Mouse (Mus musculus) neural tube, embryonic 10.5 days (tissue): ENCODE measurements around the gene Stambp.

Source experiments
- DNase-seq: peaks from one replicate; pipeline ENCODE4 v3.0.0-alpha.2; 2017; ENCODE audit warnings: low spot score; ENCODE audit errors: extremely low spot score

Stambp gene

GRCm38 (mm10) chr6:83568901-83569862, 3.3 kb downstream of the Stambp start:
- no peak for DNase-seq

- DNase-seq = no peak
These were observed 16.6 kb downstream of the Stambp start for GRCm38 (mm10) chr6:83555972-83556371.

- no peak for DNase-seq
These were observed 24.2 kb downstream of the Stambp start for GRCm38 (mm10) chr6:83548346-83548745.

GRCm38 (mm10) chr6:83545778-83546177, 26.8 kb downstream of the Stambp start:
- no peak for DNase-seq

GRCm38 (mm10) chr6:83541756-83542456, 30.6 kb downstream of the Stambp start:
- no peak for DNase-seq

- no peak for DNase-seq
These were observed 32.5 kb downstream of the Stambp start for GRCm38 (mm10) chr6:83540017-83540416.

- DNase-seq = no peak
These were observed 35.8 kb downstream of the Stambp start for GRCm38 (mm10) chr6:83536795-83537059.

GRCm38 (mm10) chr6:83536028-83536794, 36.3 kb downstream of the Stambp start, which contains the start of gene Actg2:
Gene Actg2 (minus strand): TSS chr6:83536265.
- DNase-seq = no peak

GRCm38 (mm10) chr6:83532608-83533007, 39.9 kb downstream of the Stambp start:
- DNase-seq = no peak

GRCm38 (mm10) chr6:83523194-83523593, 49.3 kb downstream of the Stambp start:
- no peak for DNase-seq

GRCm38 (mm10) chr6:83521784-83522183, 50.7 kb downstream of the Stambp start:
- DNase-seq = no peak

- DNase-seq = no peak
These were observed 53.9 kb downstream of the Stambp start for GRCm38 (mm10) chr6:83518637-83519036.

GRCm38 (mm10) chr6:83515172-83515571, 57.4 kb downstream of the Stambp start:
- no peak for DNase-seq

- peak; percentile 41 for DNase-seq
These were observed 60.0 kb downstream of the Stambp start for GRCm38 (mm10) chr6:83512495-83512894.

- DNase-seq = no peak
These were observed 62.3 kb downstream of the Stambp start for GRCm38 (mm10) chr6:83510210-83510609.

GRCm38 (mm10) chr6:83509442-83509841, 63.1 kb downstream of the Stambp start:
- no peak for DNase-seq

GRCm38 (mm10) chr6:83507168-83507546, 65.4 kb downstream of the Stambp start:
- DNase-seq = no peak

- peak; percentile 98 for DNase-seq
These were observed 66.0 kb downstream of the Stambp start, which contains the start of gene Dguok for GRCm38 (mm10) chr6:83506258-83507167. Gene Dguok (minus strand): TSS chr6:83506969.

- no peak for DNase-seq
These were observed 67.0 kb downstream of the Stambp start for GRCm38 (mm10) chr6:83505554-83505953.

- no peak for DNase-seq
These were observed 69.2 kb downstream of the Stambp start for GRCm38 (mm10) chr6:83503361-83503760.

- no peak for DNase-seq
These were observed 69.9 kb downstream of the Stambp start for GRCm38 (mm10) chr6:83502656-83503055.
